Mouse (Mus musculus): ENCODE data around the gene Hist1h4c. TPM values are rescaled to one million over a fixed set of nuclear protein-coding genes. Genes with fewer than 3 reads are reported as not detected.
"Not testable (repeated sequence)": the region's sequence is repeated elsewhere in the genome, so short reads cannot be mapped to it uniquely, and the experiment has no call there.

Gene Hist1h4c
- polyA plus RNA-seq, 1 experiment from 2014 or later: 2.9 TPM

GRCm38 (mm10) chr13:23689459-23689858 lies 8.8 kb downstream of the Hist1h4c start:
- H3K27me3 ChIP-seq (replicated peaks; ENCODE audit: control insufficient read depth, insufficient read depth, low read length): no peaks in the 10 kb centered on the region
- no peak overlapping the region for H3K9ac ChIP-seq (ENCODE audit: low read depth, low read length)
- no peak for ATAC-seq
- H3K27ac ChIP-seq (ENCODE audit: low read depth, low read length): no peak overlapping the region
- H3K4me1 ChIP-seq (replicated peaks; ENCODE audit: control insufficient read depth, insufficient read depth, low read length): 0 out of 2 replicates have a peak, but pooled peaks cover 3% of the 10 kb centered on the region
- TF ChIP-seq CTCF (IDR thresholded peaks at IDR 0.05; ENCODE audit: low read depth): no peak
- 54% methylated on average over 2 of the region's 2 CpGs for WGBS
- no peaks in the 10 kb centered on the region for H3K9me3 ChIP-seq (ENCODE audit: control insufficient read depth)
- H3K4me2 ChIP-seq (replicated peaks; ENCODE audit: low read depth): no peak overlapping the region
- no peaks in the 10 kb centered on the region for H3K36me3 ChIP-seq (ENCODE audit: control insufficient read depth, insufficient read depth)
- no peak overlapping the region for H3K4me3 ChIP-seq (ENCODE audit: low read depth, low read length)

GRCm38 (mm10) chr13:23688956-23689355 lies 9.3 kb downstream of the Hist1h4c start:
- TF ChIP-seq CTCF (IDR thresholded peaks at IDR 0.05; ENCODE audit: low read depth): no peak
- ATAC-seq: no peak
- Histone ChIP-seq H3K4me2 (replicated peaks; ENCODE audit: low read depth) (no peak overlapping the region), H3K4me1 (replicated peaks; ENCODE audit: control insufficient read depth, insufficient read depth, low read length) (0 out of 2 replicates have a peak, but pooled peaks cover 3% of the 10 kb centered on the region), H3K27ac (ENCODE audit: low read depth, low read length) (no peak overlapping the region), H3K27me3 (replicated peaks; ENCODE audit: control insufficient read depth, insufficient read depth, low read length) (no peaks in the 10 kb centered on the region), H3K9me3 (ENCODE audit: control insufficient read depth) (no peaks in the 10 kb centered on the region), H3K36me3 (ENCODE audit: control insufficient read depth, insufficient read depth) (no peaks in the 10 kb centered on the region), H3K4me3 (ENCODE audit: low read depth, low read length) (no peak overlapping the region), H3K9ac (ENCODE audit: low read depth, low read length) (no peak overlapping the region)
- 94% methylated on average over 2 of the region's 2 CpGs for WGBS

- WGBS: 57% methylated on average over 7 of the region's 7 CpGs
- peak overlapping the region; percentile 51 for H3K4me2 ChIP-seq (replicated peaks; ENCODE audit: low read depth)
- H3K36me3 ChIP-seq (ENCODE audit: control insufficient read depth, insufficient read depth): no peaks in the 10 kb centered on the region
- no peak overlapping the region for H3K9ac ChIP-seq (ENCODE audit: low read depth, low read length)
- no peaks in the 10 kb centered on the region for H3K9me3 ChIP-seq (ENCODE audit: control insufficient read depth)
- 0 out of 2 replicates have a peak, but pooled peaks cover 3% of the 10 kb centered on the region for H3K4me1 ChIP-seq (replicated peaks; ENCODE audit: control insufficient read depth, insufficient read depth, low read length)
- H3K4me3 ChIP-seq (ENCODE audit: low read depth, low read length): peak overlapping the region; percentile 14; the same call in 1 of the 2 replicates
- H3K27me3 ChIP-seq (replicated peaks; ENCODE audit: control insufficient read depth, insufficient read depth, low read length): no peaks in the 10 kb centered on the region
- ATAC-seq: 0 out of 2 replicates have a peak, but pooled peaks have one; percentile 6
- TF ChIP-seq CTCF (IDR thresholded peaks at IDR 0.05; ENCODE audit: low read depth): no peak
- peak overlapping the region; percentile 54 for H3K27ac ChIP-seq (ENCODE audit: low read depth, low read length)
Observed at GRCm38 (mm10) chr13:23687907-23688306, 10.3 kb downstream of the Hist1h4c start.

- peak; percentile 52 for ATAC-seq
- H3K4me3 ChIP-seq (ENCODE audit: low read depth, low read length): peak overlapping the region; percentile 14; the same call in 1 of the 2 replicates
- TF ChIP-seq CTCF (IDR thresholded peaks at IDR 0.05; ENCODE audit: low read depth): no peak
- peak overlapping the region; percentile 54 for H3K27ac ChIP-seq (ENCODE audit: low read depth, low read length)
- H3K4me2 ChIP-seq (replicated peaks; ENCODE audit: low read depth): peak overlapping the region; percentile 51
- H3K36me3 ChIP-seq (ENCODE audit: control insufficient read depth, insufficient read depth): no peaks in the 10 kb centered on the region
- 42% methylated on average over 4 of the region's 4 CpGs for WGBS
- no peak overlapping the region for H3K9ac ChIP-seq (ENCODE audit: low read depth, low read length)
- H3K27me3 ChIP-seq (replicated peaks; ENCODE audit: control insufficient read depth, insufficient read depth, low read length): no peaks in the 10 kb centered on the region
- H3K9me3 ChIP-seq (ENCODE audit: control insufficient read depth): no peaks in the 10 kb centered on the region
- H3K4me1 ChIP-seq (replicated peaks; ENCODE audit: control insufficient read depth, insufficient read depth, low read length): 0 out of 2 replicates have a peak, but pooled peaks cover 3% of the 10 kb centered on the region
Observed at GRCm38 (mm10) chr13:23687181-23687580, 11.1 kb downstream of the Hist1h4c start.

- peak overlapping the region; percentile 60 for H3K9ac ChIP-seq (ENCODE audit: low read depth, low read length)
- H3K4me3 ChIP-seq (ENCODE audit: low read depth, low read length): peak overlapping the region; percentile 48
- H3K27me3 ChIP-seq (replicated peaks; ENCODE audit: control insufficient read depth, insufficient read depth, low read length): no peaks in the 10 kb centered on the region
- H3K36me3 ChIP-seq (ENCODE audit: control insufficient read depth, insufficient read depth): no peaks in the 10 kb centered on the region
- peak overlapping the region; percentile 95; the same call in 1 of the 2 replicates for H3K27ac ChIP-seq (ENCODE audit: low read depth, low read length)
- H3K4me1 ChIP-seq (replicated peaks; ENCODE audit: control insufficient read depth, insufficient read depth, low read length): 0 out of 2 replicates have a peak, but pooled peaks cover 3% of the 10 kb centered on the region
- 8% methylated on average over 4 of the region's 4 CpGs for WGBS
- ATAC-seq: no peak
- no peaks in the 10 kb centered on the region for H3K9me3 ChIP-seq (ENCODE audit: control insufficient read depth)
- no peak for TF ChIP-seq CTCF (IDR thresholded peaks at IDR 0.05; ENCODE audit: low read depth)
- H3K4me2 ChIP-seq (replicated peaks; ENCODE audit: low read depth): peak overlapping the region; percentile 61
Observed at GRCm38 (mm10) chr13:23685966-23686365, 12.3 kb downstream of the Hist1h4c start.

- Histone ChIP-seq H3K9me3 (ENCODE audit: control insufficient read depth) (no peaks in the 10 kb centered on the region), H3K27me3 (replicated peaks; ENCODE audit: control insufficient read depth, insufficient read depth, low read length) (no peaks in the 10 kb centered on the region), H3K4me1 (replicated peaks; ENCODE audit: control insufficient read depth, insufficient read depth, low read length) (0 out of 2 replicates have a peak, but pooled peaks cover 3% of the 10 kb centered on the region), H3K27ac (ENCODE audit: low read depth, low read length) (peak overlapping the region; percentile 95), H3K36me3 (ENCODE audit: control insufficient read depth, insufficient read depth) (no peaks in the 10 kb centered on the region), H3K9ac (ENCODE audit: low read depth, low read length) (peak overlapping the region; percentile 60), H3K4me3 (ENCODE audit: low read depth, low read length) (peak overlapping the region; percentile 48), H3K4me2 (replicated peaks; ENCODE audit: low read depth) (peak overlapping the region; percentile 61)
- no peak for TF ChIP-seq CTCF (IDR thresholded peaks at IDR 0.05; ENCODE audit: low read depth)
- under 1% methylated on average over 15 of the region's 15 CpGs for WGBS
- no peak for ATAC-seq
Observed at GRCm38 (mm10) chr13:23685121-23685861, 13.0 kb downstream of the Hist1h4c start.

- Histone ChIP-seq H3K4me3 (ENCODE audit: low read depth, low read length) (peak overlapping the region; percentile 48), H3K27ac (ENCODE audit: low read depth, low read length) (peak overlapping the region; percentile 95), H3K4me2 (replicated peaks; ENCODE audit: low read depth) (peak overlapping the region; percentile 61), H3K9ac (ENCODE audit: low read depth, low read length) (peak overlapping the region; percentile 60)
- not testable (repeated sequence) for H3K9me3 ChIP-seq (ENCODE audit: control insufficient read depth); H3K27me3 ChIP-seq (replicated peaks; ENCODE audit: control insufficient read depth, insufficient read depth, low read length); H3K4me1 ChIP-seq (replicated peaks; ENCODE audit: control insufficient read depth, insufficient read depth, low read length); H3K36me3 ChIP-seq (ENCODE audit: control insufficient read depth, insufficient read depth)
- peak; percentile 3; the same call in 1 of the 2 replicates for ATAC-seq
- WGBS: under 1% methylated on average over 11 of the region's 37 CpGs
Observed at GRCm38 (mm10) chr13:23684295-23684945, 13.8 kb downstream of the Hist1h4c start.

Measured in intestine, postnatal 0 days (tissue).